15 mouse cellular contexts compared by ENCODE assay signal in the genomic region with DNA sequence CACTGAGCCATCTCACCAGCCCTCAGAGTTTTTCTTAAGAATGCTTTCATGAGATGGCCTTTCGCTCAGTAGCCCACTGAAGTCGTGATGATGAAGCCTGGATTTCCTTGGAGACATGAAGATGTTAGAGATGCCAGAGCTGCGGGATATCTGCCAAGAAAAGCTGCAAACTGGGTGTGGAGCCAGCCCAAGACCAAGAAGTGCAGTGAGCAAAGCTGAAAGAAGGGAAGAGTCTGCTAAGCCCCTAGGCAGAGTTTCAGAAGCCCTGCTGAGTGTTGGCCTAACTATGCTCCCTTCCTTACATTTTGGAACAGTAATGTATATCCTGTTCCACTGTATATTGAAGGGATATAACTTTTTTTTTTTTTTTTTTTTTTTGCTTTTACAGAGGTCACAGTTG. TPM values are rescaled to one million over a fixed set of nuclear protein-coding genes. Genes with fewer than 3 reads are reported as not detected.
DNase-seq lines count a peak whose midpoint lies in the region; ATAC-seq lines count a peak whose summit lies in the region.
"Had no signal": no experiment of that assay in that cellular context is flagged by ENCODE, and none has a peak within 500 bp of the region (broad histone marks: within the 10 kb centered on the region; RNA-seq: fewer than 3 reads in every experiment).

No protein-coding gene starts in this region.

- H3K4me1 ChIP-seq in kidney, embryonic 15.5 days, result no peaks in the 10 kb centered on the region
- H3K4me1 ChIP-seq: heart, embryonic 15.5 days; hindbrain, embryonic 13.5 days; limb, embryonic 10.5 days; liver, embryonic 13.5 days; neural tube, embryonic 12.5 days had no signal

- H3K27ac ChIP-seq in kidney, embryonic 15.5 days, result no peak overlapping the region
- H3K27ac ChIP-seq: heart, embryonic 15.5 days; hindbrain, embryonic 13.5 days; limb, embryonic 10.5 days; liver, embryonic 13.5 days; neural tube, embryonic 12.5 days had no signal

- H3K9ac ChIP-seq in kidney, embryonic 15.5 days, result no peak overlapping the region
- H3K9ac ChIP-seq: heart, embryonic 15.5 days; hindbrain, embryonic 13.5 days; liver, embryonic 13.5 days; neural tube, embryonic 12.5 days had no signal

- no peak for ATAC-seq in kidney, embryonic 15.5 days (replicated peaks; ENCODE audit: low FRiP score)
- ATAC-seq: midbrain, embryonic 16.5 days had no signal

- no peaks in the 10 kb centered on the region for H3K27me3 ChIP-seq in kidney, embryonic 15.5 days
- H3K27me3 ChIP-seq: heart, embryonic 15.5 days; neural tube, embryonic 12.5 days had no signal

- H3K9me3 ChIP-seq in kidney, embryonic 15.5 days (replicated peaks), result no peaks in the 10 kb centered on the region
- H3K9me3 ChIP-seq: heart, embryonic 15.5 days; hindbrain, embryonic 13.5 days; limb, embryonic 10.5 days; liver, embryonic 13.5 days; neural tube, embryonic 12.5 days had no signal

- H3K4me3 ChIP-seq in kidney, embryonic 15.5 days (replicated peaks), result no peak overlapping the region
- H3K4me3 ChIP-seq: heart, embryonic 15.5 days; hindbrain, embryonic 13.5 days; limb, embryonic 10.5 days; liver, embryonic 13.5 days; neural tube, embryonic 12.5 days had no signal

- 66% methylated on average over 3 of the region's 3 CpGs for WGBS in kidney, embryonic 15.5 days

- DNase-seq in cerebellum, postnatal 10 days, result peak; percentile 74 to 85
- DNase-seq in cerebellum, adult 11-12 months, result no peak
- DNase-seq in kidney, postnatal 14 days, result peak; percentile 17
- peak; percentile 54 to 55 for DNase-seq in right cerebral cortex, postnatal 10 days (ENCODE audit: low spot score in 2 of 2)
- no peak for DNase-seq in right cerebral cortex, postnatal 36 days (ENCODE audit: low spot score in 2 of 2)
- peak; percentile 13 for DNase-seq in fibroblast of lung, adult 2 months (ENCODE audit: low read depth)
- DNase-seq in thymus, postnatal 36 days, result no peak
- DNase-seq: kidney, adult 18-20 months; liver, embryonic 13.5 days had no signal

- H3K36me3 ChIP-seq in kidney, embryonic 15.5 days, result no peaks in the 10 kb centered on the region
- H3K36me3 ChIP-seq: heart, embryonic 15.5 days; hindbrain, embryonic 13.5 days; limb, embryonic 10.5 days; liver, embryonic 13.5 days; neural tube, embryonic 12.5 days had no signal

- H3K4me2 ChIP-seq in kidney, embryonic 15.5 days, result no peak overlapping the region
- H3K4me2 ChIP-seq: heart, embryonic 15.5 days; hindbrain, embryonic 13.5 days; liver, embryonic 13.5 days; neural tube, embryonic 12.5 days had no signal

RNA-seq across cellular contexts. Expression of gene Thoc3, which starts 10.6 kb away (rescaled TPM):
- 118 and 129 TPM in 2 replicates for polyA plus RNA-seq in kidney, embryonic 15.5 days (2015; fragmentation: Nextera tagmentation; extraction: Ambion mirVana)

RNA-seq across cellular contexts. Expression of gene Simc1, which starts 24.3 kb away (rescaled TPM):
- polyA plus RNA-seq in kidney, embryonic 15.5 days (2015; fragmentation: Nextera tagmentation; extraction: Ambion mirVana), result 13.3 and 15.6 TPM in 2 replicates

Comparison
In these comparisons a context has a peak if more than half of its experiments do, and no peak if none do; other contexts are left out.
1. DNase-seq: peak in cerebellum, postnatal 10 days (2 of 2), kidney, postnatal 14 days (single experiment), right cerebral cortex, postnatal 10 days (2 of 2) and fibroblast of lung, adult 2 months (single experiment); none in cerebellum, adult 11-12 months (single experiment), right cerebral cortex, postnatal 36 days (0 of 2) and thymus, postnatal 36 days (0 of 2).